Mouse (Mus musculus) cerebellum, postnatal 25 days (tissue): ENCODE data around the gene L3mbtl1.

Experiments
- DNase-seq, 2 experiments: peaks; one replicate each; pipeline ENCODE4 v3.0.0; 2021; ENCODE audit warnings: mixed read lengths in 2 of 2

The L3mbtl1 gene

DNA sequence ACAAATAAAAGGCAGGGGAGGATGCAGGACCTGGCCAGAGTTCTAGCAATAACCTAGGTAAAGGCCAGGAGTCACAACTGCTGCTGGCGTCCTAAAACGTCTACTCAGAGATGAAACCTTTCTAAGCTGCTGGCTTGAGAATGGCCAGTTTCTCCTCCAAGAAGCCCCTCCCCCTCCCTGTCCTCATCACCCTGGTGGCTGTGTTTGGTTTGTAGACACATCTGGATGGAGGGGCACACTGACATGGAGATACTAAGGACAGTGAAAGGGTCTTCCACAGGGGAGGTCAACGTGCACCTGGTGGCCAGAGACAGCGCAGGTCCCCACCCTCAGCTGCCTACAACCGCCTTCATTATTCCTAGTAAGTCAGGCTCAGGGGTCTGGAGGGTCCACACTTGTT, 3.7 kb downstream of the L3mbtl1 start:
- DNase-seq = no peak

DNA sequence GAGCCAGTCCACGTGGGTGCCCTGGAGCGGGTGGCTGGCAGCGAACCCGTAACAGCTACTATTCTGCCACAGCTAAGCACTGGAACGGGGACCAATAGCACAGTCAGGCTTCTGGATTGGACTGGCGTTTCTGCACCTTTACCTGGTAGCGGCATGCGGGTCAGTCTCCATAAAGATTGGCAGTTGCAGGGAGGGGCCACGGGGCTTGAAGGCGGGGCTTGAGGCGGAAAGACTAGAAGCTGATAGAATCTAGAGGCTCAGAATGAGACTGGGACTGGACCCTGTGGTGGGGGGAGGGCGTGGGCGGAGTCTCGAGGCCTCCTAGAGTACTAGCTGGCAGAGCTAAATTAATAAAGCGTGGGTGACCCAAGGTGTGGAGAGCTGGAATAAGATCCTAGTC, 4.5 kb downstream of the L3mbtl1 start:
- DNase-seq = peak; percentile 45 to 67

DNA sequence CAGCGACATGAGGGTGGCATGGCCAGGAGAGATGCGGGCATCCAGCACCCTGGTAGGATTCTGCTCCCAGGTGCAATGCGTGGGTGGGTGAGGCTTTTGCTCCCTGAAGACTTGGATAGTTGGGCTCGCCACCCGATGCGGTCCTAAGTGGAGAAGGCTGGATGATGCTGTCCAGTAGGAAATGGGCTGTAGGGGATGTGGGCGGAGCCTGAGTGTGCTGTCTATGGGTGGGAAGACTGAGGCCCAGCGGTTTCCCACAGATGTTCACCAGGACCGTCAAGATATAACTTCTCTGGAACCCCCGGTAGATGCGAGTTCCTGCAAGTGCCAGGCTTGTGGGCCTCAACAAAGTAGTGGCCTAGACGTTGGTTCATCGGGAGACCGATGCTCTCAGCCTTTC, 4.9 kb downstream of the L3mbtl1 start:
- DNase-seq = peak in 1 of 2 experiments; percentile 17

DNA sequence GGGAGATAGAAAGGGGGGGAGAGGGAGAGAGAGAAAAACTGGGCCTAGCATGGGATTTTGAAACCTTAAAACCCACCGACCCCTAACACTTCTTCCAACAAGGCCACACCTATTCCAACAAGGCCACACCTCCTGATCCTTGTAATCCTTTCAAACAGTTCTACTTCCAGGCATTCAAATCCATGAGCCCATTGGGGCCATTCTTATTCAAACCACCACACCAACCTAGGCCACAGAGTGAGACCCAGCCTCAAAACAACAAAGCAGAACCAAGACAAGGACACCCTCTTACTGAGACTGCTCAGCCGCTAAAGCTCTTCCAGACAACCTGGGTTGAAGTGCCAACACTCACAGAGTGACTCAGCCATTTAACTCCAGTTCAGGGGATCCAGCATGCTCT, 7.5 kb downstream of the L3mbtl1 start:
- no peak for DNase-seq

DNA sequence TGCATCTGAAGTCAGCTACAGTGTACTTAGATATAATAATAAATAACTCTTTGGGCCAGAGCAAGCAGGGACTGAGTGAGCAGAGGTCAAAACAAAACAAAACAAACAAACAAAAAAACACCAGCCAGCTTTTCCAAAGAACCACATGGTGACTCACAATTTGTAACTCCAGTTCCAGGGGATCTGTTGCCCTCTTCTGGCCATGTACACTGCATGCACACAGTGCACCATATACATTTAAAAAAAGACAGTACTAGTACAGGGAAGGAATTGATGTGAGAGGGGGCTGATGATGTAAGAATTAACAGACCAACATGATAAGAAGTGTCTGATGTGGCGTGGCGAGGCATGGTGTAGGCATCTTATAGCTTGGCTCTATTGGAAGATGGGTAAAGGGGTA, 13.6 kb downstream of the L3mbtl1 start:
- DNase-seq = no peak

DNA sequence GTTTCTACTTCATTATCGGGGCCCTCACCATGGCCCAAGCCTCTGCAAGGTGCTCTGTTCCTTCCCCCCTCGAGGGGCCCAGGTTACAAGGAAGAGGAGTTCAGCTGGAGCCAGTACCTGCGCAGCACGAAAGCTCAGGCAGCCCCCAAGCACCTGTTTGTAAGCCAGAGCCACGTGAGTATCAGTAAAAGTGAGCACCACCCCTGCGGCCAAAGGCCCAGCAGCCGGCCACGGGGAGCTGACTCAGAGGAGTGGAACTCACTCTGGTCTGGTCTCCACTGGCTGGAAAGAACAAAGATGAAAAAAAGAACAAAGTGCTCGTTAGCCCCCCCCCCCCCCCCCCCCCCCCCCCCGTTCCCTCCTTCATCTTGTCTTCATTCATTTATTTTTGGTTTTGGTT, 18.0 kb downstream of the L3mbtl1 start:
- no peak for DNase-seq

DNA sequence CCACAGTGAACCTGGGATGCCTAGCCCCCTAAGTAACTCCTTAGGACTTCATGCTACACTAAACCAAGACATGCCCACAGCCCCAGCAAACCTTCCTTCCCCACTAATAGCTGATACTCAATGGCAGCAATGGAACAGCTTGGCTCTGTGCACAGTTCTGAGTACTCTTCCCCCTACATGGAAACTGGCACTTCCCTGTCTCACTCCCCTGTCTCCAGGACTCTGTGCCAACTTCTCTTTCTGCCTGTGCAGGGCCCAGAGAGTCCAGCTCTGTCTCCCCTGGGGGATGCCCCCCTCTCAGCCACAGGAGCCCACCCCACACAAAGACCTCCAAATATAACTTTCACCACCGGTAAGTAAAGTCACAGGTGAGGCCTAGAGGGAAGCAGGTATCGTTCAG, 23.5 kb downstream of the L3mbtl1 start:
- no peak for DNase-seq

DNA sequence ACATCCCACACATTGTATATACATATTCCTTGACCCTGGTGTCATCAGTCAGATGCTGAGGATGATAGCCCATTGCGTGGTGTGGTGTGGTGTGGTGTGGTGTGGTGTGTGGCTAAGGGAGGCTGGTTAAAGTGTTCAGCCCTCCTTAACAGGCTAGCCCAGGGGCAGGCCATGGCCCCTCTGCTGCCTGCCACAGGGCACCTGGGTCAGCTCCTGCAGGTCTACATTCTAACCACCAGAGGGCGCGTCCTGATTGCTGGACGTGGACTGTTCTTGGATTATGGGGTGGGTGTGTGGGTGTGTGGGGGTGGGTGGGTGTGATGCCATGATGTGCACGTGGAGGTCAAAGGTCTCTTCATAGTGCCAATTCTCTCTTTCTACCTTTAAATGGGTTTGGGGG, 25.1 kb downstream of the L3mbtl1 start:
- peak; percentile 33 to 60 for DNase-seq

DNA sequence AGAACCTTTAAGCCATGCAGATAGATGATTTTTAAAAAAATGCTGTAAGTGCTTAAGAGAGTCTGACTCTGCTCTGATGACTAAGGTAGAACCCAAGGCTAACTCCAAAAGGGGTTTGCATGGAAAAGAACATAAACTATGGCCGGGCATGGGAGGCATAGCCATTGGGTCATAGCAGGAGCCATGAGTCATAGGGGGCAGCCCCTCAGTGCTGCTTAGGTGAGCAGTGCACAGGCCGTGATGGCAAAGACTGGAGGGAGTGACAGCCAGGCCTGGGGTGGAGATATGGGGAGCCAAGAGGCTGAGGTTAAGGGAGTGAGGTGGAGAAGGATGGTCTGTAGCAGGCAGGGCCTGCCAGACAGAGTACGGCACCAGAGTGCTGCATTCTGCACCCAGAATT, 25.8 kb downstream of the L3mbtl1 start:
- no peak for DNase-seq

DNA sequence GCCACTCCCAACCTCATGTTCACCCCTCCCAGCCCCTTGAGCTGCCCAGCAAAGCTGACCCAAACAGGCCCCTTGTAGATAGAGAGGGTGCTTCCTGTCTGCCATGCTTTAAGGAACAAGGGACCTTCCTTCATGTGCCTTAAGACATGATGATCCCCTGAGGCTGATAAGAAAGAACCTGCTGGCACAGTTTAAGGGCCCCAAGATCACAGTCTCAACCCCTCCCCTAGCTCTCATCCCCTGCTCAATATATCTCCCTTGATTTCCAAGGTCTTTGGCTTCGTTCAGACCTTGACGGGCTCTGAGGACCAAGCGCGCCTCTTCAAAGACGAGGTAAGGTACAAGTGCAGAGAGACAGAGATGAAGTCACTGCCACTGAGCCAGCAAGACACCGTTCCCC, 27.6 kb downstream of the L3mbtl1 start:
- no peak for DNase-seq

DNA sequence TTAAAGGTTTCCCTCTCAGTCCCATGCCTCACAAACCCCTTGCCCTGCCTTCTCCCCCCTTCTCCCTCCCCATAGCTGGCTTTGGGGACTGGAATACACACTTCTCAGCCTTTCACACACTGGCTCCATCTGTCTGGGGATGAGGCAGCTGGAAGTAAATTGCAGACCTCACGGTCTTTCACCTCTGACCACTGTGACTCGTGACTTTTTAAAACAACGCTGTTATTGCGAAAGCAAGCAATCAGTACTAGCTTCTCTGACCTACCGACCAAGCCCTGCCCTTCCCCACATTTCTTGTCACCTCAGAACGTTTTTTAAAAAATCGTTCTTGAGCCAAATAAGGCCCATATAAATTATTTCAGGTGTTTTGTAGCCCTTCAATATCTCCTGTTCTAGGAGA, 29.5 kb downstream of the L3mbtl1 start:
- DNase-seq = no peak

DNA sequence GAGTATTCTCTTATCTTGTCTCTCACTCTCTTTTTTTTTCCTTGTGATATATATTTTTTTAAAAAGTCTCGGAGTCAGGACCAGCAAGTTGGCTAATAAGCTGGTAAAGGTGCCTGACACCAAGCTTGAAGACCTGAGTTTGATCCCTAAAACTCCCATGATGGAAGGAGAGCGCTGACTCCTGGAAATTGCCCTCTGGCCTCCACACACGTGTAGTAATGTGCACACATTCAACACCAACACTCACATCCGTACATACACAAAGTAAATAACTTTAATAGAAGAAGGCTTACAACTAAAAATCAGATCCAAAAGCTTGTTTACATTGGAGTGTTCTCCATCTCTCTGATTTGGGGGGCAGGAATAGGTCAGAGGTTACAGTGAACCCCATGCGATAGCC, 29.9 kb downstream of the L3mbtl1 start:
- DNase-seq = no peak

DNA sequence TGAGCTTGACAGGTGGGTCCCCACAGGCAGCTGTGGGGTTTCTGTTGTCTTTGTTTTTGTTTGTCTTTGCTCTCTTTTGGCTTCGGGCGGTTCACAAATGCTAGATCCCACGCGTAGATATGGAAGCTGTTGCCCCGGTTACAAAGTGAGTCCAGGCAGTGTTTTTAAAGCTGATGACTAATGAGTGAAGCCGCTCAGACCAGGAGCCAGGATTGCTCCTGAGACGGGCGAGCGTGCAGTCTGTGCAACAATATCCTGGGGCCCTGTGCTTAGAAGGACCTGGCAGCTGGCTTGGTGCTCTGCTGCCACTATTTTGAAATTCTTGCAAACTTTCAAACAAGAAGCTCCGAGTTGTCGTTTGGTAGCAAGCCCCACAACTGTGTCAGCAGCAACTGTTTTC, 30.4 kb downstream of the L3mbtl1 start:
- no peak for DNase-seq

DNA sequence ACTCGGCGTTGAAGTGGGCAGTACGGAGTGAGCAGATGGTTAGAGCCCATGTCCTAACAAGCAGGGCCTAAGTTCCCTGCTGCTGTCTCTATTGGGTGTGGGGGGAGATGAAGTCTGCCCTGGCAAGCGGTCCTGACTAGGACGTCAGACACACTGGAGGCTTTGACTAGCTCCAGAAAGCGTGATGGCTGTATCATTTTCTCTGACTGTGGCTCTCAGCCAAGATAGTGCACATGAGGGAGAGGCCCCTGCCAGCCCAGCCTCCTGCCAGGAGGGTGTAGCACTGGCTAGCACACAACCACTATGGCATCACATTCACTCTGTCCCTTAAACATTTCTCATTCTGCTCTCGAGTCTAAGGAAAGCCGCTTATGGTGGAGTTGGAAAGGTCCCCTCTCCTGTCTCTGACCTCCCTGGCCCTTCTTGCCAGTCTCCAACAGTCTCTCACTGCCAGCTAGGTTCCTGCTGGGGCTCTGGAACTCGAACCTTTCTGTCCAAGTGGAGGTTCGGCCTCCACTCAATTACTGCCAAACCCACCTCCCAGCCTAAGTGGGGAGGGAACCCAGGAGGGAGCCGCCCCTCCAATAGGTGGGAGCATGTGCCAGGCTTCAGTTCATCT, 32.0 kb downstream of the L3mbtl1 start:
- DNase-seq = peak; percentile 20 to 40

DNA sequence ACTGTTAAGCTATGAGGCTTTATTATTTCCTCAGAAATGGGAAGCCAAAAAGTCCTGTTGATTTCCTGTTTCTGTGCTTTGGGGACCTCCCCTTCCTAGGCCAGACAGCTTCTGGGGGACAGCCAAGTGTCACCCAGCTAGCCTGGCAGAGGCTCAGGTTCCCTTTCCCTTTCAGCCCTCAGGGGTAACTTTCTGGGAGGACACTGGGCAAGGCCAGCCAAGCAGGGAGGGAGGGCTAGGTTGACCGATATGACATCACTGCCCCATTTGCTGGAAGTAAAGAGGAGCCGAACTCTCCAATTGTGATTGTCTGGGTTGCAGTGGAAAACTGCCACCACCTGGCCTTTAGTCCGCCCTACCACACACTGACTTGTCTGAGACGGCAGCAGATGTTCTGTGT, 32.7 kb downstream of the L3mbtl1 start:
- peak in 1 of 2 experiments; percentile 21 for DNase-seq

DNA sequence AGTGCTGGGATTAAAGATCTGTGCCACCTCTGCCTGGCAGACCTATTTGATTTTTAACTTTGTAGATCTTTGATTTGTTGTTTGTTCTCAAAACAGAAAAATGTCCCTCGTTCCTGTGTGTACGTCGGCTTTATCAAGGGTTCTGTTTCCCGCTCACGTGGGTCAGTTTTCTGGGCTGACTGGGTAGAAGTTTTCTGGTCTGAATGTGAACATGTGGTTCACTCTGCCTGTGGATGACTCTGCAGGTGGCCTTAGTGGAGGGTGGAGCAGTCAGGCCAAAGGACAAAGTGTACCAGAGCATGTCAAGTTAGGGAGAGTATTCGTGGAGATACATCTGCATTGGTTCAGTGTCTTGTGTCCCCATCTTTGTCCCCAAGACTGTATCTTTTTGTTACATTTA, 41.1 kb downstream of the L3mbtl1 start:
- no peak for DNase-seq

DNA sequence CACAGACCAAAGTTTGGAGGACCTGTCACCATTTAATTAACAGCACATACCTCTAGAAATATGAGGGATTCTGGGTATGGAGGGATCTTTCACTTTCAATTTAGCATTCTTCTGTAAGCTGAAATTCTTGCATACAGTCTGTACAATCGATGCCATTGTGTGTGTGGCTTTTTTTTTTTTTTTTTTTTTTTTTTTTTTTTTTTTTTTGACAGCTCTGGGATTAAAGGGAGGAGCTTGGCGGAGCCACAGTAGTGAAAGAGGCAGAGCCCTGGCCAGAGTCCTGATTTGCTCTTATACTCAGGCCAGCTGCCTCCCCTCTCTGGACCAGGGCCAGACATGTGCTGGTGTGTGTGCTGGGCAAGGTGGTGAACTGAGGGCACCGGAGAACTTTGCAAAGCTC, 42.7 kb downstream of the L3mbtl1 start:
- DNase-seq = no peak

DNA sequence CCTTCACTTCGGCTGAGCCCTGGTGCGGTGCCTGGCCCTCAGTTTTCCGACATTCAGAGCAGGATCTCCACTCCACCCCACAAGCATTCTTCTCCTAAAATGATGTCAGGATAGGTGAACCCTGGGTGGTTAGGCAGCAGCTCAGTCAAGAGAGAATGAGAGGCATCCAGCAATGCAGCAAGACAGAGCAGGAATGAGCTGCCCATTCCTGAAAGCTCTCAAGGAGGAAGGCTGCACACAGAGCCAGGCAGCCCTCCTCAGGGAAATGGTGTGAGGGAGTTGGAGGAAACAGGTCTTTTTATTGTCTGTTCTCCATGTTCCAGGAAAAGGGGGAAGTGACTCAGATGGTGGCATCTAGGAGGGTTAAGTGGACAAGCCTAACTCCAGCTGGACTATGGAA, 43.5 kb downstream of the L3mbtl1 start:
- no peak for DNase-seq

DNA sequence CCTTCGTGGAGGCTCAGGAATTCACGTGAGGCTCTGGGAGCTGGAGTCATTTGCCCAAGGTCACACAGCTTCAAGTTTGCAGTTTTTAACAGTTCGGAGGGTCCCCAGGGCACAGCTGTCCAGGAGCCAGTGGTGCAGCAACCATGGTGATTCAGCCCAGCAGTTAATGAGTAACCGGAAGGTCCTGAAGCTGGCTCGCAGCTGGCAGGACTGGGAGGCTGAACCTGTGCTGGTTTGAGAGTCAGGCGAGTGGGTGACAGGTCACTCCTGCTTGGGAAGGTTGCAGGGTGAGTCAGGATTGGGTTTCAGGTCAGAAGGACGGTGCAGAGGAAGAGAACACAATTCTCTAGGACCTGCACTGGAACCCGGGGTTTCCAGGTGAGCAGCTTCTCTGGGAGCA, 43.9 kb downstream of the L3mbtl1 start, which contains the start of gene Sgk2:
TSS of gene Sgk2 (plus strand) at position 113 of the 400 bp plus-strand sequence.
- DNase-seq = no peak

DNA sequence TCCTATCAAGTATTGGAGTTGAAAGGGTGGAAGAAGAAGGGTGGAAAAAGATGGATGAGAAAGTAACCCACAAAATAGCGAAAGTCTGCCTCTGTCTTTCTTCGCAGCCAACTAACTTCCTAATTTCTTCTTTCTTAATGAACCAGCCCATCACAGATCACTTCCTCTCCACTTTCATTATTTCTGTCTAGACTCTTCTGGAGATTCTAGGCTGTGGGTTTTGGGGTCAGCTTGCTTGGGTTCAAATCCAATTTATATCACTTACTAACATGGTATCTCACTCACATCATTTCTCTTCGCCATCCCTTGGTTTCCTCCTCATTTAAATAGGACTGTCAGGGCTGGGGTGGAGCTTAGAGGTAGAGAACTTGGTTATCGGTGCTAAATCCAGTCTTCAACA, 45.0 kb downstream of the L3mbtl1 start:
- no peak for DNase-seq

DNA sequence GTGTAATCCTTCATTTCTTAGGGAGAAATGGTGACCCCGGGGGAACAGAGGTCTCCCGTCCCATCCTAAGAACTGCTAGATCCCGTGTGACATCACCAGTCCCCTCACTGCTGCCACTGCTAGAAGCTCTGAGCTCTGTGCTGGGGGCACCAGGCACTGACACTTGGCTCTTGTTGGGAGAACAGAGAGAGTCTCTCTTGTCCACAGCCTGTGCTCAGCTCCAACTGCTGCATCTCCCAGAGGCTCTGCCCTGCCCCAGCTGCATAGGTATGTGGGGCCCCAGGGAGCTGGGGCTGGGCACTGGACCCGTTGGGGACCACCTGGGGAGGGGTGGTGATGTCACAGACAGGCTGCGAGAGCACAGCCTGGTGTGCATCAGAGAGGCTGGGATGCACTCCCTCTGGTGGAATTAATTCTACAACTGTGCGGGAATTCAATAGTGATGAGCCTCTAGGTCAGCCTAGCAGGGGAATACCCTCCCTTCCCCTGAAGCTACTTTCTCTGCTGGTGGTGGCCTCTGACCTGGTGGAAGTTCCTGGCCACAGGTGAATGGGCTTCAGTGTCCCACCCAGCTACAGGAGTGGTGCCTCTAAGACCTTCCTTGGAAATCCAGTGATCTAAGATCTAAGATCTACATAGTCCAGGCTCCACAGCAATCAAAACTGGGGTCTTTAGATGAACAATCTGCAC, 48.3 kb downstream of the L3mbtl1 start:
- DNase-seq = no peak

DNA sequence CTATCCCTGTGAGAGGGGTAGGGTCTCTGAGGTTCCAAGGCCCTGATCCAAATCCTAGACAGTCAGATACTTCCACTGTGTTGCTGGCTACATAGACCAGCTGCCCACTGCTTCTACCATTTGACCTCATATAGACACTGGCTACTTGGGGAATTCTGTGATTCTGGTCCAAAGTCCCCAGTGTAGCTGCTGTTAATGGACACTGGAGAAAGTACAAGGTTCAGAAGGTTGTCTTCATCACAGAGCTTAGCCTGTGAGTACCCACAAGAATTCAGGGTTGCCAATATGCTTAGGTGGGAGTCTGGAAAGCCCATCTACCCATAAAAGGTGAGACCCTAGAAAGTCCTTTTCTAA, 48.8 kb downstream of the L3mbtl1 start:
- no peak for DNase-seq

DNA sequence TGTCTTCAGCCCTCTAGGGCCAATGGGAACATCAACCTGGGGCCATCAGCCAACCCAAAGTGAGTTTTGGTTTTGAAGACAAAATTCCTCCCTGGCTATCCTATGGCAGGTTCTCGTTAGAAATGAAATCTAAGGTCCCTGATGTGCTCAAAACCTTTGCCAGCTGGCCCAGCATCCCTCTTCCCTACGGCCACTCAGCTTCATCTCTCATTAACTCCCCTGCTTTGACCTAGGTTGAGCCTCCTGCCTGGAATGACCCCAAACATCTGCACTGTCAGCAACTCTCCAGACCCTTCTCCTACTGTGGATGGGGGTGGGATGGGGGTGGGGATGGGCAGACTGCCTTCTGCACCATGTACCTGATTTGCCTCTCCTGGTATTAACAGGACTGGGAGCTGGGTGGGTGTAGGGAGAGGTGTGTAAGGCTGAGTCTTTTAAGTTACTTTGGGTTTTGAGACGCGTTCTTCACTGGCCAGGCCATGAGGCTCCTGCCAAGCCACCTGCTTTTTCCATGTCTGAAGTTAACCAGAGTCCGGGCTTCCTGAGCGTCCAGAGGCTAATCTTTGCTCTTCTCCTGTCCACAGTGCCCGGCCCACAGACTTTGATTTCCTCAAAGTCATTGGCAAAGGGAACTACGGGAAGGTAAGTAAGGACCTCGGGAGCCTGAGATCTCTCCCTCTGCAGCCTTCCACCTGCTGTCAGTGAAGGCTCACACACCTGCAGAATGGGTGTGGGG, 50.8 kb downstream of the L3mbtl1 start:
- DNase-seq = no peak

DNA sequence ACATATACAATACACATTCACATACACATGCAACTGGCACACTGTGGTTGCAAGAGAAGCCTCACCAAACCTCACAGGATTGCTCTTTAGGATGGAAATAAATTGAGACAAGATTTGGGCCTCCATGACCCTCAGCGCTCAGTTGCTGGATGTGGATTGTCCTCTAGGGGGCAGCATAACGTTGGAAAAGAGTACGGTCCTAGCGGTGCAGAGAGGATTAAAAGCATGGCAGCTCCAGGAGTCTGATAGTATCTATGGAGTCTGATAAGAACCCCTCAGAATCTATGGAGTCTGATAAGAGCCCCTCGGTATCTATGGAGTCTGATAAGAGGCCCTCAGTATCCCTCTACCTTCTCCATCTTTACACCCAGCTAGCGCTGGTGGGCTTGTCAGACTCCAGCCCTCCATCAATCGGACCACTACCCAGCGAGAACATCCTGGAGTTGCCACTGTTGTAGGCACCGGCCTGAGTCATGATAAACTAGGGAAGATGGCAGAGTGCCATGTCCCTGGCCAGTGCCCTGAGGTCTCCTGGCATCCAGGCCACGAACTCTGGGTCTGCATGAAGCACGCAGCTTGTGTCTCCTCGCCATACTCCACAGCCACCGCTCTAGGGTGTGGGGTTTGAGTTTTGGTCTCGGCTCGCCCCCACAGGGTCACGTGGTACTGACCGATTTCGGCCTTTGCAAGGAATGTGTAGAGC, 55.4 kb downstream of the L3mbtl1 start:
- peak; percentile 63 to 80 for DNase-seq
